Mouse (Mus musculus): ENCODE results near the gene Ccdc57. TPM values are rescaled to one million over a fixed set of nuclear protein-coding genes. Genes with fewer than 3 reads are reported as not detected.
A peak's percentile ranks its signal among the peaks of the same experiment; 100 is the strongest.

The Ccdc57 gene
- 11.3 and 12.8 TPM in 2 replicates for polyA plus RNA-seq (2012; rRNA removed)

GRCm38 (mm10) chr11:120932564-120933398 lies at the start of gene Ccdc57:
Gene Ccdc57 (minus strand): TSS chr11:120932872.
- DNase-seq (ENCODE audit: extremely low spot score in 1 of 2, low spot score in 1 of 2): peak; percentile 79 to 97

- no peak for DNase-seq (ENCODE audit: extremely low spot score in 1 of 2, low spot score in 1 of 2)
These were observed 49.8 kb upstream of the Ccdc57 start for GRCm38 (mm10) chr11:120982459-120982858.

- DNase-seq (ENCODE audit: extremely low spot score in 1 of 2, low spot score in 1 of 2): no peak
These were observed 49.0 kb upstream of the Ccdc57 start for GRCm38 (mm10) chr11:120981661-120982060.

- no peak for DNase-seq (ENCODE audit: extremely low spot score in 1 of 2, low spot score in 1 of 2)
These were observed 47.9 kb upstream of the Ccdc57 start for GRCm38 (mm10) chr11:120980427-120981035.

DNA sequence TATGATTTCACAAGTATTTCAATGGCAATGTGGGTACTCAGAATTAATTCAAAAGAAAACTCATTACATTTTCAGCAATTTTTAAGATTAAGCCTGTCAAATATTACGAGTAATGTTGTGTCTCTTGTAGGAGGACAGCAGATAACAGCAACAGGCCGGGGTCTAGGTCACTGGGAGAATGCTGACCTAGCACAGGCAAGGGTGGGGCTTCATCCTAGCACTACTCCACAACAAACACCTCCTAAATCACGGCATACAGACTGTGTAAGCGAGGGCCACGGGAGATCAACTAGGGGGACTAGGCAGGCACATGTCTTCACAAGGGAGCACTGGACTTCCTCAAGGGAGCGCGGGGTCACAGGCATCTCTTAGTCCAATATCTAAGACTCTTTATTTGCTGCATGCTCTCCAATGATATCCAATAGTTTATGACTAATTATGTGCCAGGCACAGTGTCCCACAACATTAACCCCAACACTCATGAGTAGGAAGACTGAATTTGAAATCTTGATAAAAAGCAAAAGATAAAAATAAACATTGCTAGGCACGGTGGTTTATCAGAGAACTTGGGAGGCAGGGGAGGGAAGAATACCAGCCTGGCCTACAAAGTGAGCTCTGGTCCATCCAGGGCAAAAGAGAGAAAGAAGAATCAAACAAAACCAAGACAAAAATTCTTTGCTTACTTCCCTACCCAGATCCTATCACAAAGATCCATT lies 47.2 kb upstream of the Ccdc57 start:
- DNase-seq (ENCODE audit: extremely low spot score in 1 of 2, low spot score in 1 of 2): no peak

GRCm38 (mm10) chr11:120973318-120973717 lies 40.6 kb upstream of the Ccdc57 start:
- peak in 1 of 2 experiments; percentile 61 for DNase-seq (ENCODE audit: extremely low spot score in 1 of 2, low spot score in 1 of 2)

- DNase-seq (ENCODE audit: extremely low spot score in 1 of 2, low spot score in 1 of 2): no peak
These were observed 38.6 kb upstream of the Ccdc57 start for GRCm38 (mm10) chr11:120971237-120971636.

- no peak for DNase-seq (ENCODE audit: extremely low spot score in 1 of 2, low spot score in 1 of 2)
These were observed 37.1 kb upstream of the Ccdc57 start for GRCm38 (mm10) chr11:120969742-120970141.

DNA sequence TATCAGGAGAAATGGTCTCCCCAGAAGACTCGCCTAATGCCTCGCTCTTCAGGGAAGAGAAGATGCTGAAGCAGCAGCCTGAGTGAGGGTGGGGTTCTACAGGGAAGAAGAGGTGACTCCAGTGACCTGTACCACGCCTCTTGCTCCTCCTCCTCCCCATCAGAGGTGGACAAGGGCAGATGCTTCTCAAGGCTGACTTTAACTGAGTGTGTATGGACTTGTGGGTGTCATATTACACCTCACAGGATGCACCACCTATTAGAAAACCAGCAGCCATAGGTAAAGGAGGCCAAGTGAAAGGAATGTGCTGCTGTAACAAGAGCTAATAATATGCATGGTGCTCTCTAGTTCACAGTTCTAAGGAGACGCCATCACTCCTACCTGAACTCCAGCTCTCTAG lies 32.9 kb upstream of the Ccdc57 start:
- DNase-seq (ENCODE audit: extremely low spot score in 1 of 2, low spot score in 1 of 2): no peak

- no peak for DNase-seq (ENCODE audit: extremely low spot score in 1 of 2, low spot score in 1 of 2)
These were observed 31.8 kb upstream of the Ccdc57 start for GRCm38 (mm10) chr11:120964195-120965157.

DNA sequence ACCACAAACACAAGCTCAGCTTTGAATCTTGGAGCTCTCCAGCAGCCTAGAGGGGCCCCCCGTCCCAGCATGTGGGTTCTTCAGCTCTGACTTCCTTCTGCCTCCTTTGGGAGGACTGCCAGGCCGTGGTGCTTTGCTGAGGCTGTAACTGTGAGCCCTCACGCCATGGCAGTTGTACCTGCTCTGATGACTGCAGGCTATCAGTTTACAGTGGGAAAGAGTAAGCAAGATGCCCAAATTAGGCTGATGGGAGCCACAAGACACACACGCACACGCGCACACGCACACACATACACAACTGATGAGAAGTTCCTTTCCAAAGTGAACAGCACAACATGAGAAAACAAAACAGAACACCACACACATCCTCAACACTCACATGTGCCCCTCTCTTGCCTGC lies 30.2 kb upstream of the Ccdc57 start:
- DNase-seq (ENCODE audit: extremely low spot score in 1 of 2, low spot score in 1 of 2): no peak

- DNase-seq (ENCODE audit: extremely low spot score in 1 of 2, low spot score in 1 of 2): no peak
These were observed 29.5 kb upstream of the Ccdc57 start for GRCm38 (mm10) chr11:120962050-120962771.

- no peak for DNase-seq (ENCODE audit: extremely low spot score in 1 of 2, low spot score in 1 of 2)
These were observed 28.9 kb upstream of the Ccdc57 start for GRCm38 (mm10) chr11:120961594-120961993.

DNA sequence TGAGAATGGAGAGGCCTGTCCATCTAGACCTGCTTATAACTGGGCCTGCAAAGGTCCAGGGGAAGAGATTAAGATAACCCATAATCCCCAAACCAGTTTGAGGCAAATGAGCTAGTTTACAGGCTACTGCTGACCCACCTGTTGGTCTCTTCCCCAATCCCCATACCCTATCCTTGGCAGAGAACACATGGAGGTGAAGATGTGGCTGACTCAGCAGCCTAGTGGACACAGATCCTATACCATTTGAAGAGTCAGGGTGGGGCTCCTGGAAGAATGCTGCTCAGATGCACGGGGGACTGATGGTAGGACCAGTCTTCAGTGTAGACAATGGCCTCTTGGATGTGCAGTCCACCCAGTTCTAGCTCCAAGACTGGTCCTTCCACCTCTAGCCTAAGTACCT lies 27.6 kb upstream of the Ccdc57 start:
- no peak for DNase-seq (ENCODE audit: extremely low spot score in 1 of 2, low spot score in 1 of 2)

DNA sequence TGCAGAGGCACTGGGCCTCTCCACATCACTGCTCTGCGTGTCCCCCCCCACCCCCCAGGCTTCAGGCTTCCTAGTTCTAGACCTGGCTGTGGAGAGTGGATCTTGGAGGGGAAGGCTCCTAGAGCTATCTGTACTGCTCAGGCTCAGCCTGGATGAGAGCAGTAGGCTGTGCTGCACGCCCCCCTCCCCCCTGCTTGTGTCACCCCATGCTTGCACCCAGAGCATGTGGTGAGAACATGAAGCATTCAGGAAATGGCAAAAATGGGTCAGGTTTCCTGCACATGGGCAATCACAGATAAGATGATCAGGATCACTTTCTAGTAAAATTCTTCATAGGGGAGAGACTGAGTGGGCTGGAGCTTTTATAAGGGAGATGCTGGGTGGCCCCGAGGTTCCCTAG lies 26.9 kb upstream of the Ccdc57 start:
- DNase-seq (ENCODE audit: extremely low spot score in 1 of 2, low spot score in 1 of 2): no peak

DNA sequence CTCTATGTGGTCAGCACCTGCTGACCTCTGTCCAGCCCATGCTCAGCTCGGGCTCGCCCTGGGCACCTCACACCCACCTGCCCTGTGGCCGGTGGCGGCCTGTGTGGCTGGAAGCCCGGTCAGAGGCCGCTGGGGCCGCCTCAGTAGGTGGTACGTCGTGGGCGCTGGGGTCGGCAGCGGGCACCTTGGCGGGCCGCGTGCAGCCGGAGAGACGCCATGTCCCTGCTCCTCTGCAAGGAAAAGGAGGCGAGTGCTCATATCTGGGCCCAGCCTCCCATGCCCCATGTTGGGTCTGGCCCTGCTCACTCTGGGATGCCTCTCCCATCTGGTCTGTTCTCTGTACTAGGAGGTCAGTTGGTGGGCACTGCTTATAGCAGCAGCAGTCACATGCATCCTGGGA lies 26.4 kb upstream of the Ccdc57 start:
- DNase-seq (ENCODE audit: extremely low spot score in 1 of 2, low spot score in 1 of 2): no peak

GRCm38 (mm10) chr11:120957731-120958257 lies 25.1 kb upstream of the Ccdc57 start:
- DNase-seq (ENCODE audit: extremely low spot score in 1 of 2, low spot score in 1 of 2): no peak

DNA sequence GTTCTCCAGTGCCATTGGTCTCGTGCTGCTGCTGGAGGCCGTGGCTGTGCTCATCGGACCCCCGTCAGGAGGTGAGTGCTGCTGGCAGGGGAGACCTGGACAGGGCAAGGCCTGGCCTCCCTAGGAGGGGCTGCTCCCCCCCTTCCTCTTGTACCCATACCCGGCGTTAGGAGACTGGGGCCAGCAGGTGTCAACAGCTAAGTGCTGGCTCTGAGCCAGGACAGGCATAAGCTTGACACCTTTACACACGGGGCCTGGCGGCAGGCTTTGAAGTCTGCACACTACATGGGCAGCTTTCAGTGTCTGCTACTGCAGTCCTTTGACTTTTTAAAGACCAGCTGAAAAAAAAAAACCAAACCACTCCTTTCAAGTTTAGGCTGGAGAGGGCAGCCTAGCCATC lies 24.4 kb upstream of the Ccdc57 start:
- no peak for DNase-seq (ENCODE audit: extremely low spot score in 1 of 2, low spot score in 1 of 2)

- no peak for DNase-seq (ENCODE audit: extremely low spot score in 1 of 2, low spot score in 1 of 2)
These were observed 23.0 kb upstream of the Ccdc57 start for GRCm38 (mm10) chr11:120955701-120956100.

Measured in frontal cortex, adult 2 months (tissue).